Mouse (Mus musculus) small intestine, adult 2 months (tissue): ENCODE results near the gene Abracl.

Experiments
- CTCF ChIP-seq: fragments of 200-500 bp; IDR thresholded peaks from 2 replicates; pipeline ENCODE4 v1.5.1; 2012; ENCODE audit warnings: low read depth, mild to moderate bottlenecking, control low read depth, inconsistent platforms, low read length, moderate library complexity, mixed read lengths; ENCODE audit not compliant: insufficient replicate concordance, insufficient read length; ENCODE audit errors: extremely low read depth
- POLR2A ChIP-seq: fragments of 200-500 bp; IDR thresholded peaks from 2 replicates; pipeline ENCODE4 v1.6.1; 2012; ENCODE audit warnings: low read depth, mild to moderate bottlenecking, control low read depth, inconsistent platforms, low read length, moderate library complexity

- no peak for TF ChIP-seq POLR2A
- TF ChIP-seq CTCF, result no peak
Observed at GRCm38 (mm10) chr10:18020443-18020842, 2.6 kb downstream of the Abracl start.
